Mouse (Mus musculus): Measurements from ENCODE around the gene Tmem222.

Tmem222 gene

GRCm38 (mm10) chr4:133247806-133248449 is 29.7 kb downstream of the Tmem222 start:
- DNase-seq: no peak

GRCm38 (mm10) chr4:133247072-133247471 is 30.5 kb downstream of the Tmem222 start:
- DNase-seq: no peak

- DNase-seq: no peak
These were observed 33.3 kb downstream of the Tmem222 start for GRCm38 (mm10) chr4:133244289-133244688.

GRCm38 (mm10) chr4:133243538-133243937 is 34.1 kb downstream of the Tmem222 start:
- DNase-seq: no peak

- DNase-seq: no peak
These were observed 34.9 kb downstream of the Tmem222 start for GRCm38 (mm10) chr4:133242710-133243109.

GRCm38 (mm10) chr4:133241910-133242309 is 35.7 kb downstream of the Tmem222 start:
- DNase-seq: no peak

- DNase-seq: peak; percentile 96
These were observed 36.4 kb downstream of the Tmem222 start for GRCm38 (mm10) chr4:133240934-133241908.

- DNase-seq: peak; percentile 43
These were observed 37.1 kb downstream of the Tmem222 start, which contains the start of gene Map3k6 for GRCm38 (mm10) chr4:133240490-133240921. Map3k6 (plus strand) TSS chr4:133240818.

- peak; percentile 65 for DNase-seq
These were observed 39.7 kb downstream of the Tmem222 start for GRCm38 (mm10) chr4:133237911-133238310.

GRCm38 (mm10) chr4:133235415-133235814 is 42.2 kb downstream of the Tmem222 start:
- DNase-seq: no peak

- no peak for DNase-seq
These were observed 42.8 kb downstream of the Tmem222 start for GRCm38 (mm10) chr4:133234771-133235170.

GRCm38 (mm10) chr4:133233285-133233976 is 44.2 kb downstream of the Tmem222 start:
- peak; percentile 68 for DNase-seq

GRCm38 (mm10) chr4:133229582-133229981 is 48.0 kb downstream of the Tmem222 start:
- DNase-seq: no peak

GRCm38 (mm10) chr4:133227636-133228035 is 50.0 kb downstream of the Tmem222 start:
- peak; percentile 15 for DNase-seq

- DNase-seq: no peak
These were observed 51.5 kb downstream of the Tmem222 start for GRCm38 (mm10) chr4:133226073-133226472.

- no peak for DNase-seq
These were observed 53.7 kb downstream of the Tmem222 start for GRCm38 (mm10) chr4:133223875-133224274.

GRCm38 (mm10) chr4:133221701-133222100 is 55.9 kb downstream of the Tmem222 start:
- DNase-seq: no peak

- peak; percentile 48 for DNase-seq
These were observed 56.9 kb downstream of the Tmem222 start for GRCm38 (mm10) chr4:133220656-133221055.

- no peak for DNase-seq
These were observed 58.8 kb downstream of the Tmem222 start for GRCm38 (mm10) chr4:133218745-133219144.

GRCm38 (mm10) chr4:133217641-133218040 is 60.0 kb downstream of the Tmem222 start:
- DNase-seq: peak; percentile 89
